Mouse (Mus musculus): ENCODE measurements around the gene Abhd16a.

Abhd16a gene

DNA sequence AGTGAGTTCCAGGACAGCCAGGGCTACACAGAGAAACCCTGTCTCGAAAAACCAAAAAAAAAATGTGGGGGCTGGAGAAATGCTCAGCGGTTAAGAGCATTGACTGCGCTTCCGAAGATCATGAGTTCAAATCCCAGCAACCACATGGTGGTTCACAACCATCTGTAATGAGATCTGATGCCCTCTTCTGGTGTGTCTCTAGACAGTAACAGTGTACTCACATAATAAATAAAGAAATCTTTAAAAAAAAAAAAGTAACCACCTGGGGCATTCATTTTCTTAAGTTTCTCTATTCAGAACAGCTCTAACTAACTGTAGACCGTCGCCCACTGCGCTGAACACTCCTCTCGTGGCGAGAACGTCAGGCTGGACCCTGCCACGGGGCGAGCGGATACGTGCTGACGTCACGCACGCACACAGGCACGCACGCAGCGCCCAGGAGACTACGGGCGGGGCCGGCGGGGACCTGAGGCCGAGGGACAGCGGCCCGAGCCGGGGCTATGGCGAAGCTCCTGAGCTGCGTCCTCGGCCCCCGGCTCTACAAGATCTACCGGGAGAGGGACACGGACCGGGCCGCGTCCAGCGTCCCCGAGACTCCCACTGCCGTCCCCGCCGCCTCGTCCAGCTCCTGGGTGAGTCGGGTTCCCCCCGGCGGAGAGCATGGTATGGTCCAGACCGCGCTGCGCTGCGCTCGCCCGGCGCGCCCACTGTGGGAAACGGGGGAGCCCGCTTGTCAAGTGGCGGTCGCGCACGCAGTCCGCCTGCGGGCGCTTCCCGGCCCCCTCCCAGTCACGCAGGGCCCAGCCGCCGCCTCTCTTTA lies at the start of gene Abhd16a:
Abhd16a (plus strand) TSS at position 439 of the 820 bp plus-strand sequence.
- DNase-seq (ENCODE audit: low spot score): peak; percentile 93

DNA sequence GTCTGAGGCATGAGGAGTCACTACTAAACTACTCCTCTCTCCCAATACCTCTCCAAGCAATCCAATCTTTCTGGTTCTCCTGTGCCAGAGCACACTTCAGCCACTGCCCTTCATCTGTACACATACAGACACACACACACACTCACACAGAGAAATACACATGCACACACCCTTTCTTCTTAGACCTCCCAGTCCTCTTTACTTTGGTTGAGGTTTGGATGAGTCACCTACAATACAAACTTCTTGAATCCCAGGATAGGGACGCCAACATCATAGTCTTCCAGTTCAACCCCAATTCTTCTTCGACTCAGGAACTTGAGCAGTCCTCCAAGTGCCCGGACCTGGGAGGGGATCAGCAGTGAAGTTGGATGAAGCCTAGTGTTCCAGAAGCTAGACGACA lies 45.3 kb upstream of the Abhd16a start:
- DNase-seq (ENCODE audit: low spot score): no peak

DNA sequence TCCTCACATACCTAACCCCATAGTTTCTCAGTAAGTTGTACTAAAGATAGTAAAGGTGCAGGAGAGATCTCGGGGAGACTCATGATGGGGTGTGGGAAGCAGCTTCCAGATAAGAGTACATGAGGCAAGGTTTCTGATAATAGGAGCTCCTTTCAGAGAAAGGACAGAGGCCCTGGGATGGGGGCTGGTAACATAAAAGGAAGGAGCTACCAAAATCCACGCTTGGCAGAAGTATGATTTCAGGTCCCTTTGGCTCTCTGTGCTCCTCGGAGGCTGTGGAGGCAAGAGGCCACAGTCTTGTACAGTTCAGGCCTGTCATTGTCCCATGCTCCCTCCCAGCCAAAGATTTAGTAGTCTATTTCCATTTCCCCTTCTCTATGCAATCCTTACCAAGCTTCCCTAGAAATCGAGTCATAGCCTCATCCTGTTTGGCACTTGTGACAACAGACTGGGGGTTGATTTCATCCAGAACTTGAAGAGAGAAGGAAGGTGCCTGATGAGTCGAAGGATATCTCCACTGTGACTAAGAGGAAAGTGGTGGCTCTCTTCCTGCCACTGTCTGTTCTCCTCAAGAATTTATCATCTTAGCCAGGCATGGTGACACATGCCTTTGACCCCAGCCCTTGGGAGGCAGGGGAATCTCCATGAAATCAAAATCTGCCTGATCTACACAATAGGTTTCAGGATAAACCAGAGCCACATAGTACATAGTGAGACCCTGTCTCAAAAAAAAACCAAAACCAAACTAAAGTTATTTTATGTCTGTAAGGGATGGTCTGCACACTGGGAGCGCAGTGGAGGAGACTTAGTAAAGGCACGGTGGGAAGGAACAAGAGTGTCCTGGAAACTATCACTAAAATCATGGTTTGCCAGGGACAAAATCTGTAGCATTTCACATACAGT lies 43.9 kb upstream of the Abhd16a start:
- DNase-seq (ENCODE audit: low spot score): no peak

DNA sequence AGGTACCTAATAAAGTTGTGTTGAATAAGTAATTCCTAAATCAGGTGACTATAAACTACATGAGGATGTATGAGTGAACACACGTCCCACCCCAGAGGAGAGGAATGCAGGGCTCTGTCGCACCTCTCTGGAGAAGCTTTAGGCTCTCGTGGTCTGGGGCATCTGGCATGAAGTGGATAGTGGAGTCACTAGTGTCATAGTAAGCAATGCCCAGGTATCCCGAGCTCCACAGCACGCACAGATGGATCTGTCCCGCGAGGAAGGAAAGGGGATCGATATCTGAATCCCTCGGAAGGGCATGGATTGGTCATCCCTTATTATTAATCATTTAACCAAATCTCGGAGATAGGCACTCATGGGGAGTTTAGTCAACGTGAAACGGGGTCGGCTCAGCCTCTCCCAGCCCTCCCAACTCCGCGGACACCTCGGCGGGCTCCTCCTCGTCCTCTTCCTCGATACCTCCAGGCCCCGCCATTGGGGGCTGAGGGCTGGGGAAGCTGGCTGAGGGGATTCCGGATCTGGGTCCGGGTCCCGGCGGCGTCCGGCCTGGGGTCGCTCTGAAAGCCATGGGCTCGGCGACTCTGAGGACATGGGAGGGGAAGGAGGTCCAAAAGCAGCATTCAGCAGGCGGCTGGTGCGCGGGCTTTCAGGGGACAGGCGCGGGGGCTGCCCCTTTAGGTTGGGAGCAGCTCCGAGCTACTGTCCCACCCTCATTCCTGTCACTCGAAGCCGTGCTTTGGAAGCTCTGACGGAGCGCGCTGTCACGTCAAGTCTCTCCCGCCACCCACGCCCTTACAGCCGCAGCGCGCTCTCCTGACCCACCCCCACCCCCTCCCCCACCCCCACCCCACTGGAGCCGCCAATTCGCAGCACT lies 43.0 kb upstream of the Abhd16a start:
- DNase-seq (ENCODE audit: low spot score): no peak

DNA sequence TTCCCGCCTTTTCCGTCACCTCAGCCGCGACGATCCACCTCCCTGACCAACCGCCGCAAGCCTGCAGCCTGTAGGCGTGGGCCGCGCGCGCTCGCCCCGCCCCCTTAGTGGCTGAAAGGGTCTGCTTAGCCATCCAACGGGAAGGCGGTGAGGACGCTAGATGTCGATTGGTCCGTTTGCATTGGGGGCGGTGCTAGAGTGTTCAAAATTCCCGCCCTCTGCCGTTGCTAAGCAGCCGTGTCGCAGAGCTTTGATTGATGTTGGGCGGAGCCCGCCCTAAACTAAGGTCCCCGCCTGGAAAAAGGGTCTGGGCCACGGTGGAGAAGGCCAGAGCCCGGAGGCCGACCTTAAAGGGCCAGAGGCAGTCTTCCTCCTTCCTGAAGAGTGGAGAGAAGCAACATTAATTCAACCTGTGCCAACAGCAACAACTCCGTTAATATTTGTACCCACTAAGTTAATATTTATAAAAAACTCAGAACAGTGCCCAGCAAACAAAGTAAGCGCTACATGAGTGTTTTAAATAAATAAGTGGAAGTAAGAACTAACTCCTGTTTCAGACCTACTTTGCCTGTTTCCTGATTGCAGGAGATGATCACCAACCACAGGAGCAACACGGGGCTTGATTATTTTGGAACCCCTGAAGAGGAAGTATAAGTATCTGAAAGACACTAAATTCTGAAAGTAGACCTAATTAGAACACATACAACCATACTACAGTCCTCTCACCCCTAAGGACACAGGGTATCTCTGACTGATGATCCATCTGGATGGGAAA lies 42.2 kb upstream of the Abhd16a start, which contains the start of gene Msh5:
Msh5 (minus strand) TSS at position 65 of the 775 bp plus-strand sequence.
- peak; percentile 91 for DNase-seq (ENCODE audit: low spot score)

DNA sequence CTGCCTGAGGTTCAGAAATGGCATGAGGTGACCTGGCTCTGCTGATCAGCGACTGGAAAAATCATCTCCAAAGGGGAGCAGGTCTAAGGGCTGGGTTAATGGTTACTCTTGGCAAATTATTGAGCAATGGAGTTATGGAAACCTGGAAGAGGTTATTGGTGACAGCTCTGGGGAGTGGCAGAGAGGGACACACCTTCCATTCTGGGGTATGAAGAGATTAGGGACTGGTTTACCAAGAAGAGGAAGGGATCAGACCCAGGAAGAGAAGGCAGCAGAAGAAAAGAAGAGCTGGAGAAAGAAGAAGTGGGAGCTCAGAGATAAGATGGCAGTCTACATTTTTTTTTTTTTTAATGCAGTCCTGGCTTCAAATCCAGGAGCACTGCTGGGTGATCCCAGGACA lies 41.4 kb upstream of the Abhd16a start:
- no peak for DNase-seq (ENCODE audit: low spot score)

DNA sequence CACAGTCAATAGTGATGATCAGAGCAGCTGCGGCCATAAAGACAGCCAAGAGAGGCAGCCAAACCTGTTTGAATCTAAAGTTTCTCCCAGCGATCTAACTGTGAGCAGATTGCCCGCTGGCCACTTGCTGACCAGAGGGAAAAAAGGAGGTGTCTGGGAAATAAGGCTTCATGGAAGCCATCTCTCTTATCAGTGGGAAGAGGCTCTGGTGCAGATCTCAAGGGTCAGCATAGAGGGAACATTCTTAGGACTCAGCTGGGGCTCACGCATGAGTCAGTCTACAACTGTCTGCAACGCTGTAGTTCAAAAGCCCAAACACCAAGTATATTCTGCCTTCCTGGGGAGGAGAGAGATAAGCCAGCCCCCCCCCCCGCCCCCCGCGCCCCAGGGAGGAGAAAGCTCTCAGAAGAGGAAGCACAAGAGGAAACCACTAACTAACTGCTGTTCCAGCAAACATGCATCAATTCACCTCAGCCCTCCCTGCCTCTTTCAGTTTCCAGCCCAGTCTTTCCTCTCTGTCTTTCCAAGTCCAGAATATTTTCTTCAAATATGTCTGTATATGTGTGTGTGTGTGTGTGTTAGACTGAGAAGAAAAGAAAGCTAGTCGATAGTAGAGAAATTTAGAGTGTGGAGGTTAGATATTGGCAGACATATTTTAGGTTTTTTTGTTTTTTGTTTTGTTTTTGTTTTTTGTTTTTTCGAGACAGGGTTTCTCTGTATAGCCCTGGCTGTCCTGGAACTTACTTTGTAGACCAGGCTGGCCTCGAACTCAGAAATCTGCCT lies 40.7 kb upstream of the Abhd16a start:
- DNase-seq (ENCODE audit: low spot score): no peak

DNA sequence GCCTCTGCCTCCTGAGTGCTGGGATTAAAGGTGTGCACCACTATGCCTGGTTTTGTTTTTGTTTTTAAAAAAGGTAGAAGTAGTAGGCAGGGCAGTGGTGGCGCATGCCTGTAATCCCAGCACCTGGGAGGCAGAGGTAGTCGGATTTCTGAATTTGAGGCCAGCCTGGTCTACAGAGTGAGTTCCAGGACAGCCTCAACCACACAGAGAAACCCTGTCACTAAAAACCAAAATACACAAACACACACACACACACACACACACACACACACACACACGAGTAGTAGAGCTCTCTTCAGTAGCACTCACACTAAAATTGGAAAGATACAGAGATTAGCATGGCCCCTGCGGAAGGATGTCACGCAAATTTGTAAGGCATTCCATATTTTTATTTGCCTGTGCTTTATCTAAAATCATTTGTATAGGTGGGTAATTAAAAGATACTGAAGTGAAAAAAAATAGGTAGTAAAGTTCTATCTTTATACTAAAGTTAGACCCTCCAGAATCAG lies 40.1 kb upstream of the Abhd16a start:
- DNase-seq (ENCODE audit: low spot score): no peak

DNA sequence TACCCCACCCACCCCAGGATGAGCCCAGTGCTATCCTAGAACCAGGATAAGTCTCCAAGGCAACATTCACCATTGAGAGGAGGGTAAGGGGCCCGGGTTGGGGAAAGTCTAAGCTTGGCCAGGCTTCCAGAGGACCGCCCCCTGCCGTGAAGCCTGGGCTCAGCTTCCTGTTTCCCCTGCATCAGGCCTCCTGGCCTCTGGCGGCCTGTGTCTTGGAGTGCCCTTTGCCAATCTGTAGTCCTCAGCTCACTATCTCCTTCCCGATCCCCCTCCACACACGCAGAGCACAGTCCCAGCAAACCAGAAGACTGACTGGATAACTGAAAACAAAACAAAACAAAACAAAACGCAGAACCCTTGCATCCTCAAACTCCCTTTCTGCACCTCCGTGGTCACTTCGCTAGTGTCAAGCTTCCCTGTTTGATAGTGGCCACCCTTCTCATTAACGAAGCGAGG lies 39.5 kb upstream of the Abhd16a start, which contains the start of gene Clic1:
Clic1 (plus strand) TSS at position 406 of the 456 bp plus-strand sequence.
- no peak for DNase-seq (ENCODE audit: low spot score)

DNA sequence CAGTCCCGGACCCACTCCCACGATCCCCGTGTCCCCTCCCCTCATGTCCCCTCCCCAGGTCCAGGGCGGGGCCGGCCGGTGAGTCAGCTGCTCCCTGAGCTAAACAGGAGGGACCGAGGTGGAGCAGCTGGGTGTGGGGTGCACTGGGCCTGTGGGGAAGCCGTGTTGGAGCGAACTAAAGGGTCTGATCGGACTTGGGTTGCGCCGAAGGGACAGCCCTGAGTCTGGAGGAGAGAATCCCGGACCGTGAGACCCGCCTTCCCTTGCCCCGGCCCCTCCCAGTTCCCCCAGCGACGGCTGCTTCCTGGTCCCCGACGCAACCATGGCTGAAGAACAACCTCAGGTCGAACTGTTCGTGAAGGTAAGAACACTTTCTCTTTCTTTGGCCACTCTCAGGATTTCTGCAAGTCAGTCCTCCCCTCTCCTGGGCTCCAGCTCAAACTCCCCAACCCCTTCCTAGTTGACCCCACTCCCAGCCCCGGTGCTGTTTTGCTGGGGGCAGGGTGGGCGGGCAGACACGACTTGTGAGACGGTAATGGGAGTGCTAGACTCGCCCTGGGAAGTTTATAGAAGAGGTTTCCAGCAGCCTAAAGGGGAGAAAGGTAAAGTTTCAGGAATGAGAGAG lies 38.8 kb upstream of the Abhd16a start:
- peak; percentile 43 for DNase-seq (ENCODE audit: low spot score)

DNA sequence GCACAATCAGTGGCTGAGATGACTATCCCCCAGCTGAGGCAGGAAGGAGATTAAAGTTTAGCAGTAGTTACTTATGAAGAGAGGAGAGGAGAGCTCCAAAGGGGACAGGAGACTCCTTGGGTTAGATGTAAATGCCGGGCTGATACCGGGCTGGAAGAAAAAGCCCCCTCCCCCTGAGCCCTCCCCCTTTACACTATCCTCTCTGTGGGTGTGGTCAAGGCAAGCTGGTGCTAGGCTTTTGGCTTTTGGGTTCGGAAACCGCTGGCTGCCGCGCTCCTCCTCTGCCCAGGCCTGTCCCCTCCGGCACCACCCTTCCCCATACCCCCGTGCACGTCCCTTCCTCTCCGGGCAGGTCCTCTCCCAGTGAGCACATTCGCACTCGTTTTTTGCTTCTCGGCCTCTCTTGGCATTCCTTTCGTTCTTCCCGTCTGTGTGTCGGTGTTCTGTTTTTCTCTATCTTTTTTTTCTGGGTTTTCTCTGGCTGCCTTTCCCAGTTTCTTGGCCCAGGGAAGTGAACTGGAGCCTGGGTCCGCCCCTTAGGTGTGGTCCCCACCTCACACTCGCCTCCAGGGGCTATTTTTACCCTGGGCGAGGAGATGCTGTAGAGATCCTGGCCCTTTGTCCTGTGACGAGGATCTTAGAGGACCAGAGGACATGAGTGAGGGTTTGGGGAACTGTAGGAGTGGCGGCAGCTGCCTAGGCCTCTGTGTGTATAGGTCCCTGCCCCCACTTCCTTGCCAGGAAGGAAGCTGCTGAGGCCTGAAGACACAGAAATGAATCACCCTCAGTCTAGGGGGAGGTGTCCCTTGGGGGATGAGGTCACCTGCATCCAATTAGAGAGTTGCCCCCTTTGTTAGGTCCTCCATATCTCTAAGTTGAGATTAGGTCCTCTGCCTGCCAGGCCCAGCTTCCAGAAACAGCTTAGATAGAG lies 37.6 kb upstream of the Abhd16a start:
- DNase-seq (ENCODE audit: low spot score): peak; percentile 49

DNA sequence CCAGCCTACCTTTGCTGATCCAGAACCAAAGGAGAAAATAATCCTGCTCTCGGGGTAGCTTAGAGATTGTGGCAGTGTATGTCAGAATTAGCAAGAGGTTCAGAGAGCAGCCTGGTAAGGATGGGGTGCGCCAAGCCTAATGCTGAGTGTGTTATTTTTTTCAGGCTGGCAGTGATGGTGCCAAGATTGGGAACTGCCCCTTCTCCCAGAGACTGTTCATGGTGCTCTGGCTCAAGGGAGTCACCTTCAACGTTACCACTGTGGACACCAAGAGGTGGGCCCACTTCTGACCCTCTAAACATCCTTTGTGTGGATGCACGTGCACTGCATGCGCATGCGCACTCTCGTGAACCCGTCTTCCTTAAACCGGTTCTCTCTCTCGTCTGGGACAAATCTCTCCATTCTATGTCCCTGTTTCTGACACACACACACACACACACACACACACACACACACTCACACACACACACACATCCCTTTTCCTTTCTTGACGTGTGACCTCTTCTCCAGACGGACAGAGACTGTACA lies 36.7 kb upstream of the Abhd16a start:
- no peak for DNase-seq (ENCODE audit: low spot score)

DNA sequence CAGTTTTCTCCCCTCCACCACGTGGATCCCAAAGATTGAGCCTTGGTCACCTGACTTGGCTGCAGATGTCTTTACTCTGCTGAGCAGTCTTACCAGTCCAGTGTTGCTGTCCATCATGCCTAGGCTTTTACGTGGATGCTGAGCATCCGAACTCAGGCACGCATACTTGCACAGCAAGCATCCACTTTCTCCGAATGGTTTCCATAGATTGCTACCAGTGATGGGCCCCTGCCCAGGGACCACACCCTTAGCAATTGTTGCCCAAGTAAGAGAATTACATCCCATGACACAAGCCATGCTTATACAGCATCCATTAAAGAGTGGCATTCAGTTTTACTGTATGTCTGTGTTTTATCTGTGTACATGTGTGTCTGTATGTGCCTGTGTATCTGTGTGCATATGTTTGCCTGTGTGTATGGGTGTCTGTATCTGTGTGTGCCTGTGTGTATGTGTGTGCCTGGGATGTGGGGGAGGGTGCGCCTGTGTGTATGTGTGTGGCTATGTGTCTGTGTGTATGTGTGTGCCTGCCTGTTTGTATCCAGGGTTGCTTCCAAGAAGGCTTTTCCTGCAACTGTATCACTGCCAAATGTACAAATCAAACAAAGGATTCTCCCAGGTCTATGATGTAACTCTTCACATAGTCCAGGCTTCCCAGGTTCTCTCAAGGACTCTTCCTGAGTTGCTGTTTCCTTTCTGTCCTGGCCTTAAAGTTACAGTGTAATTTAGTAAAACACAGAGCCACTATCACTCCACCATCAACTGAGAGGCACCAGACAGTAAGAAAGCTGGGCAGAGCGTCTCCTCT lies 33.2 kb upstream of the Abhd16a start:
- DNase-seq (ENCODE audit: low spot score): no peak

DNA sequence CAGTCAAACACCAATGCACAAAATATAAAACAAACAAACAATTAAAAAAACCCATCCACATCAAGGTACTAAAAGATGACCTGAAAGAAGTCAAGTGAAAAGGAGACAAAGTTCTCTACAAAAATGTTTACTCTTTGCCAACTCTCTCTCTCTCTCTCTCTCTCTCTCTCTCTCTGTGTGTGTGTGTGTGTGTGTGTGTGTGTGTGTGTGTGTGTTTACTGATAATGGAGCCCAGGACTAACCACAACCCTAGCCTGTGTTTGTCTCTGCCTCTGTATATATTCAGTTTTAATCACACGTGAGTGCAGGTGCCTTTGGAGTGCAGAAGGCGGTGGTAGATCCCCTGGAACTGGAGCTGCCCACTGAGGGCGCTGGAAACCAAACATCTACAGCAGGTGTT lies 32.0 kb upstream of the Abhd16a start:
- DNase-seq (ENCODE audit: low spot score): no peak

DNA sequence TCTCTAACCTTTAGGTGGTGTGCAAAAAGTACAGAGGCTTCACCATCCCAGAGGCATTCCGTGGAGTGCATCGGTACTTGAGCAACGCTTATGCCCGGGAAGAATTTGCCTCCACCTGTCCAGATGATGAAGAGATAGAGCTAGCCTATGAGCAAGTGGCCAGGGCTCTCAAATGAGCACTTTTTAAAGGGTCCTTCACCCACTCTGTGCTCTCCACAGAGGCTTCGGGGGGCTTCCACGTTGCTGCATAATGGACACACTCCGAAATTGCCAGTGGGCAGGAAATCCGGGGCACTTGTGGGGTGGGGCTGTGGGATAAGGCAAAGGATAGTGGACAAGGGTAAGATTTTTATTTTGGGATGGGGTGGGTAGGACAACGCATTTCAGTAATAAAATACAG lies 30.7 kb upstream of the Abhd16a start:
- no peak for DNase-seq (ENCODE audit: low spot score)

DNA sequence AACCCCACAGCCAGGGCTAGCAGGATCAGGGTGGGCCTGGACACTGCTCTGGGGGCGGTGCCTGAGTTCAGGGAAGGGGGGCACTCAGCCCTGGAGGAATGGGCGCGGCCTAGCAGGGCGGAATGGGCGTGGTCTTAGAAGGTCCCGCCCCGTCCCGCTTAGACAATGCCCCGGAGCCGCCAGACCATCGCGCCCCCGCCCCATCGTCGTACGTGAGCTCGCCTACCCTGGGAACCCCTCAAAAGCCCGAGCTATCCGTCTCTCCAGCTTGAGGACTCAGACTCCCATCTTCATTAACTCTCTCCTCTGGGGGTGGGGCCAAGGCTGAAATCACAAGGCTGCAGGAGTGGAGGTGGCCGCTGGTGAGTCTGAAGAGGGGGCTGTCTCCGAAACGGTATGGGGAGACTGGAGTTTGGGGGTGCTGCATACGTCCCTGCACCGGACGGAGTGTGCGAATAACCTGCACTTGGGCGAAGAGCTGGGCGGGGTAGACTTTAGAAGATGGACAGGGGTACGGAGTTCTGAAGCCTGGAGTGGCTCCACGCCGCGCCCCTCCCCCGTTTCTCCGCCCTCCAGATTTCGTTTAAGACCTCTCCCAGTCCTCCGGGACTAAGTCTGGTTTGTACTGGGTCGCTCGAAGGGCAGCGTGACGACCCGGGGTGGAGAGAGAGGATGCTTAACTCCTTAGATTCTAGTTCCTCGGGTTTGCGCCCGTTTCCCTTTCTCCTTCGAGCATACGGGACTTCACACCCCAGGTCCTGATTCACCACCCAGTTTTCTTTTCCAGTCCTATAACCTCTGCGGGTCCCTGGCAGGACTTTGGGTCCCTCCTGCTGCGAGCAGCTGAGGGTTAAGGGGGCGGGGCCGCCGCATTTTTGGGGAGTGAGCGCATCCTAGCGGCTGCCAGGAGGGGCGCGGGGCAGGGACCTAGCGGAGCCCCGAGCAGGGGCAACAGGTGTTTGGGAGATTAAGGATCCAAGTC lies 29.9 kb upstream of the Abhd16a start, which contains the start of gene Ddah2:
Ddah2 (plus strand) TSS at position 125 of the 982 bp plus-strand sequence.
- DNase-seq (ENCODE audit: low spot score): peak; percentile 74

Data from spleen, adult 12 weeks (tissue).